In the genomic region with DNA sequence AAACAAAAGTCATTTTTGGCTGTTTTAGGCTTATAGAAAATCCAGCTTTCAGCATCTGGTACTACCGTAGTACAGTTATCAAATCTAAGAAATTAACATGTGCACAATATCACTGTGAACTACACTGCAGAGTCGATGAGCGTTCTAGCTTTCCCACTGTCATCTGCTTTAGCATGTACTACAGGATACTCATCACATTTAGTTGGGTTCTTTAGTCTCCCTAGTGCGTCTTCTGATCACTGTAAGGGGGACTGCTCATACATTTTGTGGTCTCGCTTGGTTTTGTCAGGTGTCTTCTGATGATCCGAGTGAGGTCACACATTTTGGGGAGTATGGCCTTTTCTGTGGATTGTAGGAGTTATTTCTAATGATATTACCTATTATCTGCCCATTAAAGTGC, we compare ENCODE assay signal across 25 mouse cellular contexts. TPM values are rescaled to one million over a fixed set of nuclear protein-coding genes. Genes with fewer than 3 reads are reported as not detected.
DNase-seq lines count a peak whose midpoint lies in the region; ATAC-seq lines count a peak whose summit lies in the region.
"Had no signal": no experiment of that assay in that cellular context is flagged by ENCODE, and none has a peak within 500 bp of the region (broad histone marks: within the 10 kb centered on the region; RNA-seq: fewer than 3 reads in every experiment).

No protein-coding gene starts in this region.

- peak overlapping the region; percentile 72 for H3K4me2 ChIP-seq in liver, embryonic 12.5 days
- H3K4me2 ChIP-seq: heart, embryonic 15.5 days; hindbrain, embryonic 14.5 days; limb, embryonic 15.5 days; neural tube, embryonic 12.5 days had no signal

- H3K4me1 ChIP-seq in megakaryocyte, embryonic 14.5 days = peaks cover 59% of the 10 kb centered on the region
- H3K4me1 ChIP-seq in liver, embryonic 12.5 days = peaks cover 59% of the 10 kb centered on the region
- H3K4me1 ChIP-seq: heart, embryonic 15.5 days; limb, embryonic 15.5 days; neural tube, embryonic 12.5 days had no signal

- DNase-seq in kidney, postnatal 4 days = no peak
- no peak for DNase-seq in thymus, adult 18-20 months
- no peak for DNase-seq in natural killer cell, adult 2 months (ENCODE audit: low spot score in 2 of 2)
- DNase-seq: adrenal gland, postnatal 14 days; cerebellum, adult 9-11 months; gastrocnemius, adult 2 months; heart, postnatal 4 days; kidney, adult 9 months; kidney, postnatal 25 days; left cerebral cortex, postnatal 4 days; midbrain, embryonic 14.5 days; right cerebral cortex, postnatal 14 days; thymus, postnatal 14 days had no signal

- peak overlapping the region; percentile 97 for H3K27ac ChIP-seq in liver, embryonic 12.5 days
- H3K27ac ChIP-seq: gastrocnemius, adult 2 months; heart, embryonic 15.5 days; hindbrain, embryonic 14.5 days; limb, embryonic 15.5 days; neural tube, embryonic 12.5 days had no signal

- H3K36me3 ChIP-seq in megakaryocyte, embryonic 14.5 days (replicated peaks; ENCODE audit: low read length) = peaks cover 11% of the 10 kb centered on the region
- peaks cover 12% of the 10 kb centered on the region for H3K36me3 ChIP-seq in liver, embryonic 12.5 days
- H3K36me3 ChIP-seq: heart, embryonic 15.5 days; limb, embryonic 15.5 days; neural tube, embryonic 12.5 days had no signal

- H3K4me3 ChIP-seq in megakaryocyte, embryonic 14.5 days (replicated peaks) = peak overlapping the region; percentile 72
- H3K4me3 ChIP-seq in liver, embryonic 12.5 days = peak overlapping the region; percentile 33
- H3K4me3 ChIP-seq: gastrocnemius, adult 2 months; heart, embryonic 15.5 days; limb, embryonic 15.5 days; neural tube, embryonic 12.5 days had no signal

- H3K9ac ChIP-seq in liver, embryonic 12.5 days = peak overlapping the region; percentile 65
- H3K9ac ChIP-seq: heart, embryonic 15.5 days; hindbrain, embryonic 14.5 days; limb, embryonic 15.5 days; neural tube, embryonic 12.5 days had no signal

- H3K9me3 ChIP-seq in megakaryocyte, embryonic 14.5 days = no peaks in the 10 kb centered on the region
- H3K9me3 ChIP-seq in liver, embryonic 12.5 days (replicated peaks) = no peaks in the 10 kb centered on the region
- H3K9me3 ChIP-seq: heart, embryonic 15.5 days; limb, embryonic 15.5 days; neural tube, embryonic 12.5 days had no signal

- no peak for ATAC-seq in megakaryocyte, adult 5-6 weeks (ENCODE audit: poor library complexity, severe bottlenecking)
- peak; percentile 55 for ATAC-seq in erythroblast, adult 5-6 weeks (replicated peaks; ENCODE audit: low FRiP score, poor library complexity, severe bottlenecking)
- ATAC-seq in liver, embryonic 12.5 days = peak; percentile 60
- peak; percentile 28 for ATAC-seq in megakaryocyte progenitor cell, adult 5-6 weeks (replicated peaks; ENCODE audit: poor library complexity)
- ATAC-seq: activated CD4-positive, CD25-positive, alpha-beta regulatory T cell, adult 4 months; forebrain, embryonic 14.5 days; lung, postnatal 0 days had no signal

- H3K27me3 ChIP-seq in megakaryocyte, embryonic 14.5 days (replicated peaks) = no peaks in the 10 kb centered on the region
- H3K27me3 ChIP-seq in liver, embryonic 12.5 days (replicated peaks) = no peaks in the 10 kb centered on the region
- H3K27me3 ChIP-seq: heart, embryonic 15.5 days; limb, embryonic 15.5 days; neural tube, embryonic 12.5 days had no signal

- 28% methylated on average over 6 of the region's 6 CpGs for WGBS in liver, embryonic 12.5 days (ENCODE audit: insufficient replicate concordance)

RNA-seq across cellular contexts. Expression of gene Hace1, which starts 6.2 kb away (rescaled TPM):
- 0.71 and 1.8 TPM in 2 replicates for polyA plus RNA-seq in megakaryocyte, embryonic 14.5 days (2012; ENCODE audit: insufficient read depth, low replicate concordance)
- 14.3 and 16.2 TPM in 2 replicates for total RNA-seq in megakaryocyte, adult 5-6 weeks (2015)
- 21.2 and 22.4 TPM in 2 replicates for total RNA-seq in megakaryocyte, adult 5-6 weeks (2017)
- 109 and 149 TPM in 2 replicates for total RNA-seq in erythroblast, adult 5-6 weeks (2015; ENCODE audit: low replicate concordance)
- total RNA-seq in erythroblast, adult 5-6 weeks (2017; ENCODE audit: low replicate concordance) = 146 and 158 TPM in 2 replicates
- polyA plus RNA-seq in liver, embryonic 12.5 days (2016; fragmentation: Nextera tagmentation; extraction: Ambion mirVana) = 38.5 and 44.6 TPM in 2 replicates
- 17.4 and 18.5 TPM in 2 replicates for total RNA-seq in megakaryocyte progenitor cell, adult 5-6 weeks (2015)
- total RNA-seq in megakaryocyte progenitor cell, adult 5-6 weeks (2017) = 14.3 and 19.8 TPM in 2 replicates

Comparison
In these comparisons a context has a peak if more than half of its experiments do, and no peak if none do; other contexts are left out.
1. RNA of gene Hace1, which starts 6.2 kb away (total RNA-seq): 109 to 158 TPM in erythroblast, adult 5-6 weeks; 14.3 to 22.4 TPM in megakaryocyte, adult 5-6 weeks and 14.3 to 19.8 TPM in megakaryocyte progenitor cell, adult 5-6 weeks; every median in the first group is over 4 times any median in the second.